Mouse (Mus musculus) embryo, embryonic 11 days (tissue): ENCODE results near the gene Tsfm.

Experiments used
- DNase-seq: peaks from one replicate; pipeline ENCODE4 v3.0.0-alpha.2; 2015

The Tsfm gene

GRCm38 (mm10) chr10:126984189-126985004, 46.2 kb downstream of the Tsfm start:
- no peak for DNase-seq

GRCm38 (mm10) chr10:126983193-126983725, 47.4 kb downstream of the Tsfm start:
- DNase-seq, result no peak

GRCm38 (mm10) chr10:126981746-126982145, 48.9 kb downstream of the Tsfm start:
- peak; percentile 29 for DNase-seq

- peak; percentile 46 for DNase-seq
Observed at GRCm38 (mm10) chr10:126980933-126981530, 49.6 kb downstream of the Tsfm start.

GRCm38 (mm10) chr10:126980221-126980932, 50.3 kb downstream of the Tsfm start:
- peak; percentile 71 for DNase-seq

GRCm38 (mm10) chr10:126979636-126980151, 50.9 kb downstream of the Tsfm start:
- peak; percentile 73 for DNase-seq

GRCm38 (mm10) chr10:126979121-126979635, 51.5 kb downstream of the Tsfm start:
- DNase-seq, result peak; percentile 66

GRCm38 (mm10) chr10:126978277-126978994, 52.2 kb downstream of the Tsfm start, which contains the start of gene Ctdsp2:
Gene Ctdsp2 (plus strand): TSS chr10:126978717.
- DNase-seq, result peak; percentile 100

GRCm38 (mm10) chr10:126977076-126977475, 53.6 kb downstream of the Tsfm start:
- no peak for DNase-seq

- no peak for DNase-seq
Observed at GRCm38 (mm10) chr10:126975706-126976105, 54.9 kb downstream of the Tsfm start.

GRCm38 (mm10) chr10:126972988-126973387, 57.7 kb downstream of the Tsfm start:
- DNase-seq, result no peak

- peak; percentile 90 for DNase-seq
Observed at GRCm38 (mm10) chr10:126972051-126972725, 58.5 kb downstream of the Tsfm start.

GRCm38 (mm10) chr10:126971363-126972050, 59.1 kb downstream of the Tsfm start:
- peak; percentile 56 for DNase-seq

GRCm38 (mm10) chr10:126963821-126964220, 66.8 kb downstream of the Tsfm start:
- no peak for DNase-seq

GRCm38 (mm10) chr10:126962966-126963330, 67.7 kb downstream of the Tsfm start:
- no peak for DNase-seq

- DNase-seq, result peak; percentile 61
Observed at GRCm38 (mm10) chr10:126962271-126962965, 68.2 kb downstream of the Tsfm start.

- DNase-seq, result no peak
Observed at GRCm38 (mm10) chr10:126961757-126962156, 68.9 kb downstream of the Tsfm start.
